Mouse (Mus musculus) lung, embryonic 14.5 days (tissue): Measurements from ENCODE around the gene BC003965. TPM values are rescaled to one million over a fixed set of nuclear protein-coding genes. Genes with fewer than 3 reads are reported as not detected.

Experiments used
- ATAC-seq: fragments of 200-750 bp; cut with Nextera tagmentation; 2 replicates; pipeline ENCODE4 v1.8.0; 2017; ENCODE audit warnings: mild to moderate bottlenecking, moderate TSS enrichment, moderate library complexity; ENCODE audit not compliant: insufficient read depth
- DNase-seq: peaks from one replicate; pipeline ENCODE4 v3.0.0-alpha.2; 2015
- H3K27ac ChIP-seq: fragments of 300-500 bp; sonication (generic); 2 replicates; pipeline ENCODE4 v1.5.1; 2014; ENCODE audit warnings: low read depth, mild to moderate bottlenecking, moderate library complexity
- H3K27me3 ChIP-seq: fragments of 300-500 bp; sonication (generic); 2 replicates; pipeline ENCODE4 v1.6.1; 2014; ENCODE audit warnings: low read length, control low read depth; ENCODE audit not compliant: insufficient read depth
- H3K36me3 ChIP-seq: fragments of 300-500 bp; sonication (generic); 2 replicates; pipeline ENCODE4 v1.6.1; 2014; ENCODE audit warnings: control low read depth; ENCODE audit not compliant: insufficient read depth
- H3K4me1 ChIP-seq: fragments of 300-500 bp; sonication (generic); 2 replicates; pipeline ENCODE4 v1.6.1; 2014; ENCODE audit warnings: antibody characterized with exemption, control low read depth; ENCODE audit not compliant: insufficient read depth
- H3K4me2 ChIP-seq: fragments of 300-500 bp; sonication (generic); 2 replicates; pipeline ENCODE4 v1.6.1; 2014; ENCODE audit warnings: mild to moderate bottlenecking
- H3K4me3 ChIP-seq: fragments of 300-500 bp; sonication (generic); 2 replicates; pipeline ENCODE4 v1.5.1; 2014; ENCODE audit warnings: low read depth, low read length
- H3K9ac ChIP-seq: fragments of 300-500 bp; sonication (generic); 2 replicates; pipeline ENCODE4 v1.6.1; 2014
- H3K9me3 ChIP-seq: fragments of 300-500 bp; sonication (generic); 2 replicates; pipeline ENCODE4 v1.6.1; 2016; ENCODE audit warnings: low read depth, low read length, control low read depth
- CTCF ChIP-seq: IDR thresholded peaks from 2 replicates; pipeline ENCODE4 v1.5.1; 2016; ENCODE audit warnings: antibody characterized with exemption, low read depth
- WGBS: fragments of 180-500 bp; shearing (Covaris S2); extraction: QIAGEN DNeasy Blood & Tissue Kit; methylation state at CpG from one replicate; pipeline ENCODE4 v1.1.7; 2014; 5-methylcytosine and 5-hydroxymethylcytosine counted together
- polyA plus RNA-seq: library from polyadenylated mRNA; unstranded; fragments of >200 nt; fragmentation: Nextera tagmentation; extraction: Ambion mirVana; gene quantifications from 2 replicates; pipeline ENCODE4 v1.2.1, GENCODE M21; 2014

Gene BC003965
- polyA plus RNA-seq, 1 experiment from 2014 or later, result 29.2 TPM

GRCm38 (mm10) chr17:25188150-25189031 lies 4.0 kb downstream of the BC003965 start, which contains the start of gene Unkl:
TSS of gene Unkl (plus strand) at chr17:25188397.
- Histone ChIP-seq H3K4me1 (peaks cover 4% of the 10 kb centered on the region; the same call in 1 of the 2 replicates), H3K9ac (peak within 1 kb of the TSS; percentile 92), H3K4me3 (peak within 1 kb of the TSS; percentile 95), H3K36me3 (peaks cover 28% of the 10 kb centered on the region), H3K27me3 (no peaks in the 10 kb centered on the region), H3K4me2 (peak within 1 kb of the TSS; percentile 73), H3K27ac (peak within 1 kb of the TSS; percentile 80), H3K9me3 (no peaks in the 10 kb centered on the region)
- TF ChIP-seq CTCF, result no peak
- DNase-seq, result peak; percentile 82
- WGBS, result under 1% methylated on average over 99 of the region's 104 CpGs
- ATAC-seq, result peak; percentile 49

GRCm38 (mm10) chr17:25189091-25189490 lies 4.7 kb downstream of the BC003965 start:
- 1% methylated on average over 16 of the region's 16 CpGs for WGBS
- Histone ChIP-seq H3K4me2 (peak overlapping the region; percentile 73), H3K36me3 (peaks cover 28% of the 10 kb centered on the region), H3K27me3 (no peaks in the 10 kb centered on the region), H3K9me3 (no peaks in the 10 kb centered on the region), H3K4me1 (peaks cover 4% of the 10 kb centered on the region; the same call in 1 of the 2 replicates), H3K9ac (peak overlapping the region; percentile 92), H3K4me3 (peak overlapping the region; percentile 95), H3K27ac (no peak overlapping the region)
- ATAC-seq, result no peak
- DNase-seq, result no peak
- TF ChIP-seq CTCF, result no peak

- no peaks in the 10 kb centered on the region for H3K4me1 ChIP-seq
- WGBS, result 89% methylated on average over 4 of the region's 4 CpGs
- DNase-seq (no peak), ATAC-seq (no peak)
- H3K36me3 ChIP-seq, result peaks cover 73% of the 10 kb centered on the region
- H3K9ac ChIP-seq, result no peak overlapping the region
- no peak for TF ChIP-seq CTCF
- no peaks in the 10 kb centered on the region for H3K27me3 ChIP-seq
- H3K4me2 ChIP-seq, result no peak overlapping the region
- no peak overlapping the region for H3K27ac ChIP-seq
- no peaks in the 10 kb centered on the region for H3K9me3 ChIP-seq
- H3K4me3 ChIP-seq, result no peak overlapping the region
Observed at GRCm38 (mm10) chr17:25202401-25202800, 18.0 kb downstream of the BC003965 start.

GRCm38 (mm10) chr17:25210006-25210405 lies 25.7 kb downstream of the BC003965 start:
- TF ChIP-seq CTCF, result no peak
- Histone ChIP-seq H3K9ac (no peak overlapping the region), H3K27ac (no peak overlapping the region), H3K36me3 (peaks cover 85% of the 10 kb centered on the region), H3K4me2 (no peak overlapping the region), H3K4me3 (no peak overlapping the region), H3K27me3 (no peaks in the 10 kb centered on the region), H3K4me1 (no peaks in the 10 kb centered on the region), H3K9me3 (no peaks in the 10 kb centered on the region)
- ATAC-seq (no peak), DNase-seq (no peak)
- 83% methylated on average over 4 of the region's 4 CpGs for WGBS

GRCm38 (mm10) chr17:25210680-25211466 lies 26.5 kb downstream of the BC003965 start:
- no peaks in the 10 kb centered on the region for H3K9me3 ChIP-seq
- no peak for TF ChIP-seq CTCF
- H3K9ac ChIP-seq, result no peak overlapping the region
- no peak overlapping the region for H3K4me2 ChIP-seq
- peaks cover 86% of the 10 kb centered on the region for H3K36me3 ChIP-seq
- no peak overlapping the region for H3K27ac ChIP-seq
- ATAC-seq (no peak), DNase-seq (peak; percentile 4)
- 77% methylated on average over 15 of the region's 15 CpGs for WGBS
- H3K4me1 ChIP-seq, result no peaks in the 10 kb centered on the region
- H3K27me3 ChIP-seq, result no peaks in the 10 kb centered on the region
- H3K4me3 ChIP-seq, result no peak overlapping the region

- DNase-seq (no peak), ATAC-seq (no peak)
- no peak overlapping the region for H3K9ac ChIP-seq
- peaks cover 84% of the 10 kb centered on the region for H3K36me3 ChIP-seq
- H3K4me1 ChIP-seq, result no peaks in the 10 kb centered on the region
- no peak overlapping the region for H3K4me3 ChIP-seq
- H3K27me3 ChIP-seq, result no peaks in the 10 kb centered on the region
- WGBS, result 85% methylated on average over 4 of the region's 4 CpGs
- no peaks in the 10 kb centered on the region for H3K9me3 ChIP-seq
- no peak overlapping the region for H3K4me2 ChIP-seq
- TF ChIP-seq CTCF, result no peak
- no peak overlapping the region for H3K27ac ChIP-seq
Observed at GRCm38 (mm10) chr17:25211705-25212104, 27.4 kb downstream of the BC003965 start.

- TF ChIP-seq CTCF, result no peak
- Histone ChIP-seq H3K4me3 (no peak overlapping the region), H3K36me3 (peaks cover 70% of the 10 kb centered on the region), H3K9ac (no peak overlapping the region), H3K4me2 (no peak overlapping the region), H3K9me3 (no peaks in the 10 kb centered on the region), H3K27ac (no peak overlapping the region), H3K4me1 (no peaks in the 10 kb centered on the region), H3K27me3 (no peaks in the 10 kb centered on the region)
- 73% methylated on average over 3 of the region's 3 CpGs for WGBS
- ATAC-seq (no peak), DNase-seq (no peak)
Observed at GRCm38 (mm10) chr17:25215431-25215830, 31.1 kb downstream of the BC003965 start.
